Mouse (Mus musculus): ENCODE measurements at regions not wholly inside any gene's neighbourhood (a gene's known extent, or its start where the extent isn't known, plus 50 kb on each side); places are given as distances from the start of the nearest gene placed in this dataset.

DNA sequence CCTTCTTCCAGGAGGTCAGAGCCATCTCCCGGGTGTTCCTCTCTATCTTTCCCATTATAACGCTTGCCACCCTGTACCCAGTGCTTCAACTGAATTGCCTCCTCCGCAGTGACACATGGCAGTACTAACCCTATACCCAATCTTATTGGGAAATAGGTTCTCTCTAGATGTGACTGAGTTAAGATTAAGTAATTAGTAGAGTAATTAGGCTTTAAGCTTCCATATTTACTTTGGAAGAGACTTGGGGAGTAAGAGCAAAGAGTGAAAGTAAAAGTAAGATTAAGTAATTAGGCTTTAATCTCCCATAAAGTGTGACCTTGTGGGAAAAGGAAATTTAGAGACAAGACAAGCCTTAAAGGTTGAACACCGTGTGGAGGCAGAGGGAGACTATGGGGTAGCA, 148.7 kb upstream of the Prok2 start:
- H3K9me3 ChIP-seq (replicated peaks; ENCODE audit: control insufficient read depth, low read length), result no peaks in the 10 kb centered on the region

GRCm38 (mm10) chr6:99874029-99874428, 147.8 kb upstream of the Prok2 start:
- Histone ChIP-seq H3K4me2 (ENCODE audit: low read depth, low read length) (no peak overlapping the region), H3K27ac (ENCODE audit: low read length) (no peak overlapping the region), H3K9ac (ENCODE audit: low read length) (no peak overlapping the region), H3K4me3 (ENCODE audit: low read length) (no peak overlapping the region), H3K9me3 (replicated peaks; ENCODE audit: control insufficient read depth, low read length) (no peaks in the 10 kb centered on the region), H3K4me1 (ENCODE audit: control insufficient read depth, insufficient read depth, low read length) (no peaks in the 10 kb centered on the region), H3K27me3 (ENCODE audit: control insufficient read depth, insufficient read depth, low read length) (no peaks in the 10 kb centered on the region), H3K36me3 (ENCODE audit: control insufficient read depth, insufficient read depth) (no peaks in the 10 kb centered on the region)
- ATAC-seq (replicated peaks; ENCODE audit: extremely low read depth, insufficient read depth, low FRiP score), result no peak
- WGBS, result 34% methylated on average over 4 of the region's 4 CpGs

More for the DNA sequence above, 148.7 kb upstream of the Prok2 start:
- no peak overlapping the region for H3K9ac ChIP-seq (ENCODE audit: low read length)
- H3K27ac ChIP-seq (ENCODE audit: low read length), result no peak overlapping the region
- H3K27me3 ChIP-seq (ENCODE audit: control insufficient read depth, insufficient read depth, low read length), result 0 out of 2 replicates have a peak, but pooled peaks cover 2% of the 10 kb centered on the region
- ATAC-seq (replicated peaks; ENCODE audit: extremely low read depth, insufficient read depth, low FRiP score), result no peak
- no peaks in the 10 kb centered on the region for H3K36me3 ChIP-seq (ENCODE audit: control insufficient read depth, insufficient read depth)
- no peak overlapping the region for H3K4me2 ChIP-seq (ENCODE audit: low read depth, low read length)
- no peaks in the 10 kb centered on the region for H3K4me1 ChIP-seq (ENCODE audit: control insufficient read depth, insufficient read depth, low read length)
- 81% methylated on average over 4 of the region's 4 CpGs for WGBS
- no peak overlapping the region for H3K4me3 ChIP-seq (ENCODE audit: low read length)

DNA sequence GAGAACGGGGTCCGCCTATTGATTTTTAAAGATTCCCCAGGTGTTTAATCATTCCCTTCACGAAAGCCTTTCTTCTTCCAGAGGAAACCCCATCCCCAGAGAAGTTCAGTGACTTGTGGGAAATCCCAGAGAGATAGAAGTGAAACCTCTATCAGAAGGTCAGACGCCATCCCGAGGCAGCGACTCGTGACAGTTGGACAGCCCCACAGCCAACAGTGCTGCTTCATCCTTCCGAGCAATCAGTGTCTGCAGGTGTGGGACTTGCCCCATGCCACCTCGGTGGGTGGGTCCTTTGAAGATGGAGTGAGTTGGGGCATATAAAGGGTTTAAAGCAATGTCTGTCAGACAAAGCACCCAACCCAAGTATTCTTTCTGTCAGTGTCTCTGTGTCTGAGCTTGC, 139.9 kb upstream of the Prok2 start:
- no peak for ATAC-seq (replicated peaks; ENCODE audit: extremely low read depth, insufficient read depth, low FRiP score)
- H3K9ac ChIP-seq (ENCODE audit: low read length), result no peak overlapping the region
- WGBS, result 61% methylated on average over 9 of the region's 9 CpGs
- no peak overlapping the region for H3K27ac ChIP-seq (ENCODE audit: low read length)
- no peaks in the 10 kb centered on the region; the same call in 1 of the 2 replicates for H3K27me3 ChIP-seq (ENCODE audit: control insufficient read depth, insufficient read depth, low read length)
- H3K4me3 ChIP-seq (ENCODE audit: low read length), result no peak overlapping the region
- no peaks in the 10 kb centered on the region for H3K36me3 ChIP-seq (ENCODE audit: control insufficient read depth, insufficient read depth)
- H3K4me2 ChIP-seq (ENCODE audit: low read depth, low read length), result no peak overlapping the region
- H3K4me1 ChIP-seq (ENCODE audit: control insufficient read depth, insufficient read depth, low read length), result no peaks in the 10 kb centered on the region
- H3K9me3 ChIP-seq (replicated peaks; ENCODE audit: control insufficient read depth, low read length), result no peaks in the 10 kb centered on the region

DNA sequence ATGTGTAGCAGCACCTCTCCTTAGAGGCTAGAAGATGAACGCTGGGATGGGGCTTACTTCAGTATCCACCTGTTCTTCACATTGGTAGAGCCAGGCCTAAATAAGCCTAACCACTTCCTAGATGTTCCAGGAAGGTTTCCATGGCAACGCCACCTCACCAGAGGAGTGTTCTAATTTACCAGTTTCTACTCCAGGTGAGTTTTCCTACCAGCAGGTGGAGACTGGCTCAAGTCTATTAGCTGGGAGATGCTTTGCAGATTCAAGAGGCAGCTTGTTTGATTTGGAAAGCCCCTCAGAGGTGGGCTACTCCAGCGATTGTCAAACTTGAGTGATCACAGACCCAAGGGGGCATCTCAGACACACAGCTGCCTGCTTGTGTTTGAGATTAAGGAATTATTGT, 138.8 kb upstream of the Prok2 start:
- no peaks in the 10 kb centered on the region; the same call in 1 of the 2 replicates for H3K27me3 ChIP-seq (ENCODE audit: control insufficient read depth, insufficient read depth, low read length)
- no peaks in the 10 kb centered on the region for H3K9me3 ChIP-seq (replicated peaks; ENCODE audit: control insufficient read depth, low read length)
- no peak for ATAC-seq (replicated peaks; ENCODE audit: extremely low read depth, insufficient read depth, low FRiP score)
- H3K4me3 ChIP-seq (ENCODE audit: low read length), result no peak overlapping the region
- no peaks in the 10 kb centered on the region for H3K36me3 ChIP-seq (ENCODE audit: control insufficient read depth, insufficient read depth)
- H3K4me1 ChIP-seq (ENCODE audit: control insufficient read depth, insufficient read depth, low read length), result no peaks in the 10 kb centered on the region
- H3K27ac ChIP-seq (ENCODE audit: low read length), result no peak overlapping the region
- H3K4me2 ChIP-seq (ENCODE audit: low read depth, low read length), result no peak overlapping the region
- H3K9ac ChIP-seq (ENCODE audit: low read length), result no peak overlapping the region
- WGBS, result 59% methylated on average over 3 of the region's 3 CpGs

DNA sequence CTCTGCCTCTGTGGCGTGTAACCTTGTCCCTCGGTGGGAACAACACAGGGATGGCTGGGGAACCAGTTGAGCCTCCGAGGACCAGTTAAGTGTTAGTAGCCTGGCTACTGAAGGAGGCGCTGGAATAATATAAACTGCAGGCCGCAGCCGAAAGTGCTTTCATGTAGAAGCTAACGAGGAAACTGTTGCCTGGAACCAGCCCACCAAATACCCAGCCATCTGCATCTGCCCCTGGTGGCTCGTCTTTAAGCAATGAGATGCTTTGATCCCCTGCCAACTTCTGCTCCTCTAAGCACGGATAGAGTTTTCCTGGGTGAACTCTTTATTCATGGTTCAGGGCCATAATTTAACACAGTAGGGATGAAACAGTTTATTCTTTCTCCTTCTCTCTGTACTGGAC, 137.2 kb upstream of the Prok2 start:
- no peak overlapping the region for H3K9ac ChIP-seq (ENCODE audit: low read length)
- H3K27me3 ChIP-seq (ENCODE audit: control insufficient read depth, insufficient read depth, low read length), result no peaks in the 10 kb centered on the region; the same call in 1 of the 2 replicates
- H3K27ac ChIP-seq (ENCODE audit: low read length), result no peak overlapping the region
- H3K36me3 ChIP-seq (ENCODE audit: control insufficient read depth, insufficient read depth), result no peaks in the 10 kb centered on the region
- no peaks in the 10 kb centered on the region for H3K4me1 ChIP-seq (ENCODE audit: control insufficient read depth, insufficient read depth, low read length)
- H3K4me2 ChIP-seq (ENCODE audit: low read depth, low read length), result no peak overlapping the region
- H3K9me3 ChIP-seq (replicated peaks; ENCODE audit: control insufficient read depth, low read length), result no peaks in the 10 kb centered on the region
- no peak for ATAC-seq (replicated peaks; ENCODE audit: extremely low read depth, insufficient read depth, low FRiP score)
- 64% methylated on average over 9 of the region's 9 CpGs for WGBS
- no peak overlapping the region for H3K4me3 ChIP-seq (ENCODE audit: low read length)

DNA sequence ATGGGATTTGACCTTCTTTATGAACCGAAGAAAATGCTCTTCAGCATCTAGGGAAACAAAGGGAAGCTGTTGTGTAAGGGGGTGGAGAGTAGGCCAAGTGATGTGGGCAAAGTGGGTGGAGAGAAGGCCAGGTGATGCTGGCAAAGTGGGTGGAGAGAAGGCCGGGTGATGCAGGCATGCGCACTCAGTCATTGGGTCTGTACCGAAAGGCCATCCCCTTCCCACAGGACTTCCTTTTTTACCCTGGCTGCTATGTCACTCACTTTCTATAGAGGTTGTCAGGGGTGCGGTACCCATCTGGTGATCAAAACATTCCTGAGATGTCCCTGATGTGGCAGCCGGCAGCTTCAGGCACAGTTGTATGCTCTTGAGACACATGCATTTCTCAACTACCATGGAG, 131.2 kb upstream of the Prok2 start:
- H3K4me1 ChIP-seq (ENCODE audit: control insufficient read depth, insufficient read depth, low read length), result no peaks in the 10 kb centered on the region
- ATAC-seq (replicated peaks; ENCODE audit: extremely low read depth, insufficient read depth, low FRiP score), result no peak
- no peaks in the 10 kb centered on the region; the same call in 1 of the 2 replicates for H3K9me3 ChIP-seq (replicated peaks; ENCODE audit: control insufficient read depth, low read length)
- H3K4me3 ChIP-seq (ENCODE audit: low read length), result no peak overlapping the region
- WGBS, result 64% methylated on average over 6 of the region's 6 CpGs
- no peak overlapping the region for H3K27ac ChIP-seq (ENCODE audit: low read length)
- no peaks in the 10 kb centered on the region for H3K27me3 ChIP-seq (ENCODE audit: control insufficient read depth, insufficient read depth, low read length)
- no peak overlapping the region for H3K9ac ChIP-seq (ENCODE audit: low read length)
- H3K36me3 ChIP-seq (ENCODE audit: control insufficient read depth, insufficient read depth), result no peaks in the 10 kb centered on the region
- no peak overlapping the region for H3K4me2 ChIP-seq (ENCODE audit: low read depth, low read length)

GRCm38 (mm10) chr6:99853716-99854115, 127.5 kb upstream of the Prok2 start:
- Histone ChIP-seq H3K36me3 (ENCODE audit: control insufficient read depth, insufficient read depth) (no peaks in the 10 kb centered on the region), H3K9me3 (replicated peaks; ENCODE audit: control insufficient read depth, low read length) (no peaks in the 10 kb centered on the region; the same call in 1 of the 2 replicates), H3K9ac (ENCODE audit: low read length) (no peak overlapping the region), H3K4me3 (ENCODE audit: low read length) (no peak overlapping the region), H3K4me2 (ENCODE audit: low read depth, low read length) (no peak overlapping the region), H3K27me3 (ENCODE audit: control insufficient read depth, insufficient read depth, low read length) (no peaks in the 10 kb centered on the region), H3K4me1 (ENCODE audit: control insufficient read depth, insufficient read depth, low read length) (no peaks in the 10 kb centered on the region), H3K27ac (ENCODE audit: low read length) (no peak overlapping the region)
- no peak for ATAC-seq (replicated peaks; ENCODE audit: extremely low read depth, insufficient read depth, low FRiP score)
- WGBS, result 50% methylated on average over 3 of the region's 3 CpGs

DNA sequence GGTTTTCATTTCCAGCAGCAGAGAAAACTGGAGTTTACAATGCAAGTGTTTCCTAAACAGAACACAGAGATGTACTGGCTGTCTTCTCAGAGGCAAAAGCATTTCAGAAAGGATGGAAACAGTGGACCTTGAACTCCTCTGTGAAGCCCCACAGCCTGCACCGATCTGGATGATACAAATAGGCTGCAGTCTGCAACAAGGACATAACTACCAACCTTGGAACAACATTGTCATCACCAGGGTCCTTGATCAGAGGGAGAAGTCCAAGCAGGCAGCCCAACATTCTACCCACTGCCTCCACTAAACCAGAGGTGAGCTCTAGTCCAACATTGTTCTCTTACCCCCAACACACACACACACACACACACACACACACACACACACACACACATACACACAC, 124.5 kb upstream of the Prok2 start:
- no peaks in the 10 kb centered on the region for H3K36me3 ChIP-seq (ENCODE audit: control insufficient read depth, insufficient read depth)

GRCm38 (mm10) chr6:99845508-99845846, 119.3 kb upstream of the Prok2 start:
- ATAC-seq (replicated peaks; ENCODE audit: extremely low read depth, insufficient read depth, low FRiP score), result no peak
- no peak overlapping the region for H3K4me2 ChIP-seq (ENCODE audit: low read depth, low read length)
- H3K36me3 ChIP-seq (ENCODE audit: control insufficient read depth, insufficient read depth), result no peaks in the 10 kb centered on the region
- no peaks in the 10 kb centered on the region for H3K27me3 ChIP-seq (ENCODE audit: control insufficient read depth, insufficient read depth, low read length)
- WGBS, result 71% methylated on average over 4 of the region's 4 CpGs
- H3K27ac ChIP-seq (ENCODE audit: low read length), result no peak overlapping the region
- H3K9me3 ChIP-seq (replicated peaks; ENCODE audit: control insufficient read depth, low read length), result no peaks in the 10 kb centered on the region
- H3K4me1 ChIP-seq (ENCODE audit: control insufficient read depth, insufficient read depth, low read length), result no peaks in the 10 kb centered on the region
- no peak overlapping the region for H3K9ac ChIP-seq (ENCODE audit: low read length)
- H3K4me3 ChIP-seq (ENCODE audit: low read length), result no peak overlapping the region

More for the DNA sequence above, 124.5 kb upstream of the Prok2 start:
- H3K9ac ChIP-seq (ENCODE audit: low read length), result no peak overlapping the region
- 47% methylated on average over 1 of the region's 1 CpGs for WGBS
- H3K4me2 ChIP-seq (ENCODE audit: low read depth, low read length), result no peak overlapping the region
- no peak overlapping the region for H3K27ac ChIP-seq (ENCODE audit: low read length)
- H3K9me3 ChIP-seq (replicated peaks; ENCODE audit: control insufficient read depth, low read length), result no peaks in the 10 kb centered on the region
- H3K4me3 ChIP-seq (ENCODE audit: low read length), result no peak overlapping the region
- H3K27me3 ChIP-seq (ENCODE audit: control insufficient read depth, insufficient read depth, low read length), result no peaks in the 10 kb centered on the region
- no peaks in the 10 kb centered on the region for H3K4me1 ChIP-seq (ENCODE audit: control insufficient read depth, insufficient read depth, low read length)
- no peak for ATAC-seq (replicated peaks; ENCODE audit: extremely low read depth, insufficient read depth, low FRiP score)

All from heart, embryonic 16.5 days (tissue).